Mouse (Mus musculus) gastrocnemius, postnatal 36 days (tissue): ENCODE results near the gene Col4a3bp. TPM values are rescaled to one million over a fixed set of nuclear protein-coding genes. Genes with fewer than 3 reads are reported as not detected.
"Not testable (repeated sequence)": the region's sequence is repeated elsewhere in the genome, so short reads cannot be mapped to it uniquely, and the experiment has no call there.

Source experiments
- DNase-seq, 2 experiments: peaks; one replicate each; pipeline ENCODE4 v3.0.0; 2022
- intact Hi-C: fragments of 180-260 bp; cut with DNase I; formaldehyde crosslinking; loops from one replicate; pipeline ENCODE4 v1.15.1; 2025
- total RNA-seq, 2 experiments: library from RNA; stranded (reverse); gene quantifications; 2 replicates each; pipeline ENCODE4 v1.2.3; 2021

The Col4a3bp gene
- total RNA-seq, 2 experiments from 2014 or later: 34.7 to 35.0 TPM

DNA sequence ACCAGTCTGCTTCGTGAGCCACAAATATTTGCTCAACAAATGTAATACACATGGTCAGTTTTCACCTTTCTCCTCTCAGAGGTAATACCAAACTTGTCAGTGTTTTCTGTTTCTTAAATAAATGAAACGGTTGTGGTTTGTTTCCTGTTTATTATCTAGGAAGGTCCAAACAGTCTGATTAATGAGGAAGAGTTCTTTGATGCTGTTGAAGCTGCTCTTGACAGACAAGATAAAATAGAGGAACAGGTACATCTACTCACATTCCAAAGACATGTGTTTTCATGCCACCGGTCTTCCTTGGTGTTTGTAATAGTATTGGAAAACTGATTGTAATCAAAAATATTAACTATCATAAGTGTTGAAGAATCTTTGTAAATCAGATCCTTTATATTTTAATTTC, 72.2 kb downstream of the Col4a3bp start:
- DNase-seq: no peak
- intact Hi-C loops: no loop called here

DNA sequence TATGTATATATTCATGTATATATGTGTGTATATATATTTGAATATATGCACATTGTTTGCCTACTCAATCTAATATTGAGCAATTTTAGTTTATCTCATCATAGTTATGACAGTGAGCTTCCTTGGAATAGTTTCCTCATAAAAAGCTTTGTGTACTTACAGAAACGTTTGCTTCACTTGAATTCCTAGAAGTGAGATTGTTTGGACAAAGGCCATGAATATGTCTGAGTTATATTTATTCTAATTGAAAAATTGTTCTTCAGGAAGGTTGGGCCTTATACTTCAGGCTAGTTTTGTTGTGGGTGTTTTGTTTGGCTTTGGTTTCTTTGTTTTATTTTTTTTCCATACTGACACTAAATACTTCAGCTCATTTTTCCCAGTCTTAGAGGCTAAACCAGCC, 78.5 kb downstream of the Col4a3bp start:
- intact Hi-C loops: no loop called here
- no peak for DNase-seq

DNA sequence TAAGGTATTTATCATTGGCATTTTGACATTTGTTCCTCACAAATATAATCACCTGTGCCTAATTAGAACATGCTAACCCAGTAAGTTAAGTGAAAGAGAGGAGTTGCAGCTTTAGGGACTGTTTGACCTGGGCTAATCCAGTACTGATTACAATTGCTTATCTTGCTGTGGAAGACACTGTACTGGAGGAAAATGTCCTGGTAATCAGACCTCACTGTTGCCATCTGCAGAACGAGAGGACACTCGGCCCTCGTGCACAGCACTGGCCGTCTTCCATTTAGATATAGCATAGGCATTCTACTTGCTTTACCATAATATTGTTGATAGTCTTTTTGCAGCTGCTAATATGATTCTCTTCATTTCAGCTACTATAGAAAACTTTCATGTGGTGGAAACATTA, 88.0 kb downstream of the Col4a3bp start:
- DNase-seq: no peak
- intact Hi-C loops: no loop called here

DNA sequence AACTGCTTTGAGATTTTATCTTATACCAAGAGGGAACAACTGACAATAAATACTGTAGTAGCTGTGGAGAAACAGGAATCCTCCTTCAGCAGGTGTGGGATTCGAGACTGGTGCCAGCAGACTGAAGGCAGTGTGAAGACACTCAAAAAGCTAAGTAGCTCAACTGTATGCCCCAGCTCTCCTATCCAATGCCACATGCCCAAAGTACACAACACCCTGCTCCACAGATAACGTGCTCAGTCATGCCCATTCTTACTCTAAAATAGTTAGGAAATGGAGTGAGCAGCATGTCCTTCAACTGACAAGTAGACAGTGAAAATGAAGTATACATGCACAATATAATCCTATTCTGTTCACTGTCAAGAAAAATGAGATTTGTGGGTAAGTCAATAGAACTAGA, 101.8 kb downstream of the Col4a3bp start:
- DNase-seq: no peak
- intact Hi-C loops: no loop called here

DNA sequence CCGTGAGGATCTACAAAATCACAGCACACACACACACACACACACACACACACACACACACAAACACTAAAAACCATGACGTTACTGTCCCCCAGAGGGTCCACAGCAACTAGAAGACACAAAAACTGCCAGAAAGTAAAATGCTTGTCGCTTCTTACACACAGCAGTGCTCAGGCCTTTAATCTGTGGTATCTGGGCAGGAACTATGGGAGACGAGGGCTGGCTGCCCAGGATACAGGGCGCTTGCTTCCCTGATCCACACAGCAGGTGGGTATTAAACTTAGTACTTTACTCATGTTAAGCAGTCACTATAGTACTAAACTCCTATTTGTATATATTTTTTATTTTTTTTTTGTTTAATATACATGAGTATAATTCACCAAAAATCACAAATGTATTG, 103.4 kb downstream of the Col4a3bp start:
- intact Hi-C loops: no loop called here
- no peak for DNase-seq

DNA sequence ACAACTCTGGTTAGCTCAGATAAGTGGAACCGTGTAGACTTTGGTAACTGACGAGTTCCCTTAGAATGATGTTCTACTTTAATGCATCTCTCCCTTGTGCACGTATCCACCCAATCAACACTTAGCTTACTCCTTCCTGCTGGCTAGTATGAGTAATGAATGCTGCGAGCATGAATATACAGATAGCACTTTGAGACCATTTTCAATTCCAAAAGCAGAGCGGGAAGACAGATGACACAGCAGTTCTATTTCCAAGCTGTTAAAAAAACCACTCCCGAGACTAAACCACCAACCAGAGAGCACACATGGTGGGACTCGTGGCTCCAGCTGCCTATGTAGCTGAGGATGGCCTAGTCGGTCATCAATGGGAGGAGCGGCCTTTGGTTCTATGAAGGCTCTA, 110.6 kb downstream of the Col4a3bp start:
- no peak for DNase-seq
- intact Hi-C loops: no loop called here

DNA sequence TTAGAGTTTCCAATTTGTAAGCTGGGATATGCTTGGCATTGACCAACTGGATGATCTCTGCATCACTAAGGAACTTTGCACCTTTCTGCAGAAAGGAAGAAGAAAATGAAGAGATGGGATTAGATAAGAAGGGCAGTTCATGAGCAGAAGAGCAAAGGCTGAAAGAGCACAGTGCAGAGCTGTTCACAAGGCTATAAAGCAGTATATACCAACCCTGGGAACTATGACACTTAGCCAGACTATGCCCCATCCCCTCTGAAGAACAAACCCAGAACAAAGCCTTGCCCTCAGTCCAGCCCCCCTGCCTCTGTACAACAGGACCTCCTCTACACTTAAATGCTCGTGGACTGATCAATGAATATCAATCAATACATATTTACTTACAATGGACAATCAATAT, 114.3 kb downstream of the Col4a3bp start:
- no peak for DNase-seq
- intact Hi-C loops: no loop called here

DNA sequence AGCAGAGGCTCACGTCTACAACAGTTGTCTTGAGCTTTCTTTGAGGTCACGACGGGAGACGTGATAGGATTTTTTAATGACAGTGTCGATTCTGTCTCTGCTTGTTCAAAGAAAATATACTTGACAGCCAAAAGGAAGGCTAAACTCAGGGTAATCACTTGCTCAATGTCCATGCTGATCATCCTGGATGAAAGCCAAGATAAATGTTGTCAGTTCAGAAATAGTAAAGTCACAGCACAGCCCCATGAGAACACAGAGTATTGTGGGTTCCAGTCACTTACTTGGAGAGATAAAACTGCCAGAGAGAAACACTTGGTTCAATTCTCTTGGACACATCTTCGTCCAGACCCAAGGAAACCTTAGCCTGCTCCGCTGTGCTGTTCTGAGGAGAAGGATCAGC, 116.5 kb downstream of the Col4a3bp start:
- intact Hi-C loops: no loop called here
- DNase-seq: no peak

DNA sequence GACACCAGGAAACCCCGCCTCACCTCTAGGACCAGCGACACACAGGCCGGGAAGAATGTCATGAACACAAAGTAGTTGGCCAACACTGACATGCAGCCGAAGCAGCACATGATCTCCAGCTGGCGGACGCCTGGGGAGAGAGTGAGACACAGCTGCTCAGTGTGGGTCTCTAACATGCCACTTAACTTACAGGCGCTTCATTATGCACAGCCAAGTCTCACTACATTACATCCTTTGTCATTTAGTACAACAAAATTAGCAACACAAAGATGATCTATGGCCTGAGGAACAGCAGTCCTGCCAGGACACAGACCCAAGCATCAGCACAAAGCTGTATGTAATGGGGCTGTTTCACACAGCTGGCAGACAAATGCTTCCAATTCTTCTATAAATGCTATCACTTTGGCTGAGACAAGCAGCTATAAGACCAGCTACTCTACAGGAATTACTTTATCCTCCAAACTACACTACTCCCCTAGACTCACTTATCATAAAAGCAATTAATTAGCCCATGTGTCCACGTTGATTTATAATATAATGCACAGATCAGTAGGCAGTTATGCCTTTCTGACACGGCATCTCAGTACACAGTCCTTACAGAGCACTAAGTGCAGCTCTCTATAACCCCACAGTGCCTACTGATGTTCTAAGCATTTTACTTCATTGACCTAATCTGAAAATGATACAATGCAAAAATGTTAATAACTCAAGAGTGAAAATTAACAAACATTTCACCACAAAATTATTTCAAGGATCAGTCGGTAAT, 117.9 kb downstream of the Col4a3bp start:
- DNase-seq: no peak
- intact Hi-C loops: no loop called here

DNA sequence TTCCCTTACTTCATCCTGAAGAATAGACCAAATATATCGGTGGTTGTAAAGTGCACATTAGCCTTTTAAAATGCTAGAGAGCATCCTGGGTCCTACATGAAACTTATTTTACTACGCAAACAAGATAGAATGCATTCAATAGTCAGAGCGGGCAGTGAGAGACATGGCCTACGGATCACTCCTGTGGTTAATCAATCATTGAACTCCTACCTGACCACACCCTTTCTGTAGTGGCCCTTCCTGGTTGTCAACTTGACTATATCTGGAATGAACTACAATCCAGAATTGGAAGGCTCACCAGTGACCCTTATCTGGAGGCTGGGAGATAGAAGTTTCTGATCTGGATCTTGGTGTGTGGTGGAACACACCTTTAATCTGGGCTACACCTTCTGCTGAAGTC, 120.7 kb downstream of the Col4a3bp start:
- intact Hi-C loops, DNase-seq: not testable (repeated sequence)

DNA sequence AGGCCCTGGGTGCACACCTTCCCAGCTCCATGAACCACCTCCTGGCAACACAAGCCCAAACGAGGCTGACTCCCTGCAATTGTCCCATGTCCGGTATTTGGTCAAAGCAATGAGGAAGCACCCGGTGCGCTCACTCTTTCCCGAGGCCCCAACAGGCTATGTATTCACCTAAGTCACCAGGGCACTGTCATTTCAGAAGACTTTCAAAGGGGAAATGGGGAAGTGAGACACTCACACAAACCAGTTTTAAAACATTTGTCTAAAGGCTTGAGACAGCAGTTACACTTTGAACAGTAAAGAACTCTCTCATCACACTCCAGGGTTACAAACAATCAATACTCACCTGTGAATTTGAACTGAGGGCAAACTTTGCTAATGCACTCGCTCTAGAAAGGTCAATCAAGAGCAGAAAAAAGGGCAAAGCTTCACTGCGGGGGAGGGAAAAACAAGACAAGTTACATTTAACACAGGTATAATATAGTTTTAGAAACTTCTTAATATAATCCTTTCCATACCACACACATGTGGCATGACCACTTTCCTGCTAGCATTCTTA, 122.1 kb downstream of the Col4a3bp start:
- no peak for DNase-seq
- intact Hi-C loops: no loop called here

DNA sequence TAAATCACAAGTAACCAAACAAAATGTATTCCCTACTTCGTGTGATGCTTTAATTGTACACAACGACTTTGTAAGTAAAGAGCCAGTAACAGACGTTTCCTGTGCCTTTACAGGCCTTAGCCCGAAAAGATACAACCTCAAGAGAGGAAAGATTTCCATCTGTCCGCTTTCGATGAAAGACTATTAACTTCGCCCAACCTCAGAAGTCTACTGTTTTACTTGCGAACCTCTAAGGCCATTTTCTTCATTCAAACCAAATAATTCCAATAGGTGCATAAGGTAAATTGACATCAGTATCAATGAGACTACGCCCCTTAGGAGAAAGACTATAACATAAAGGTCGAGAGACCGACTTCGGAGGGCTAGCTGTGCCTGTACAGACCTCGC, 127.6 kb downstream of the Col4a3bp start:
- intact Hi-C loops: loop anchor here (10.0 kb wide), 1 partner anchor 1265 kb away; no protein-coding TSS in a partner anchor
- no peak for DNase-seq

DNA sequence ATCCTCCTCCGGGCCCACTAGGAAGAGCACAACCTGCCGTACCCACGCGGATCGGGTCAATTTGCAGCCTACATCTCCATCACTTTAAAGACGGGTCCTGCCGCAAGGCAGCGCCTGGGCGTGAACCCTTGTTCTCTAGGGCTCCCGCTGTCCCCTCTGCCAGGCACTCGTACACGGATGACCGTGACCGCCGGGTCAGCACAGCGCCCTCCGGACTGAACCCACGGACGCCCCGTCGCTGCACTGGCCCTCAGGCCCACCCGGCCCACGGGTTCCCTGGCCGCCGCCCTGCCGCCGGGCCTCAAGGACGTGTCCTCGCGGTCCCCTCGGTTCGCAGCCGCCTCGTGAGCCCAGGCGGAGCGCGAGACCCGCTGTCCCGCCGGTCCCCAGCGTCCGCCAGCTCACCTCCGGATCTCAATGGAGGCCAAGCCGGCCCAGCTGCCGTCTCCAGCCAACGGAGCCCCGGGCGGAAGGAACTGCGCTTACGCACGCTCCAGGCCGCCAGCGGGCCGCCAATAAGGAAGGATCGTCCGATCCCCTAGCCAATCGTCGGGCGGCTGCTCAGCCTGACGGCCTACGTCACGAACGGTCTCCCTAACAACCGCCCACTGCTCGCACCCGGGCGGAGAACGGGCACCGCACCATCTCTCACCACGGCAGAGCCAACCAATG, 128.1 kb downstream of the Col4a3bp start, which contains the start of gene Hmgcr:
Gene Hmgcr, minus strand, starts transcription at position 531 of the 672 bp plus-strand sequence.
- intact Hi-C loops: loop anchor here (10.0 kb wide), 1 partner anchor 1264 kb away; no protein-coding TSS in a partner anchor

DNA sequence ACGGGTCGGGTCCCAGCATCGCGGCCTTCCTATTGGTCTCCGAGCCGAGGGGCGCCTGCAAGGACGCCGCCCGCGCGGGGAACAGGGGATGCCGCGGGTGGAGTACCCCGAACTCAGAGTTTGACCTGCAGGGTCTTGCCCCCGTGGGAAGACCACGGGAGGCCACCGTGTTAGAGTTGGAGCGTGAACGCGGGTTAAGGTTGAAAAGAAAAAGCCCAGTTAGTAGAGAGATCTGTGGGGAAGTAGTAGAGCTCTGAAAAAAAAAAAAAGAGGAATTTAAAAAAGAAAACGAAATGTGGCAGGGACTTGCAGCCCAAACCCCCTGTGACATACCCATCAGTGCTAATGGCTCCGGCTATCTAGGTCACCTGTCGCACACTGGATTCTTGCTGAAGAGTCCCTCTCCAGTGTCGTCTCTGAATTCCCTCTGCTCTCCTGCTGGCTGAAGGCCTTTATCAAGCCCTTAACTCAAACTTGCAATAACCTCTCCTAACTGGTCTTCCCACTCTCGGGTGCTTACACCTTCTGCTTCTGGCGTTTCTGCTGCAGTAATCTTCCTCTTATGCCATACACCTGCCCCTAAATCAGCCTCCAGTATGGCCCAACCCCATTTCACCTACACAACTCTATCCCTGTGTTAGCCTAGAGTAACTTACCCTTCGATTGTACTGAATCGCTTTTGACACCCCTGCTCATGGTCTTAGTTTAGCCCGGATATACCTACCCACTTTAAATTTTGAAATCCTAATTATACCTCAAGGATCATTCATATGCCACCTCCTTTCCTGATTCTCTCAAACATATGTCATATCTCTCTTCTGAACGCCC, 128.9 kb downstream of the Col4a3bp start:
- no peak for DNase-seq
- intact Hi-C loops: loop anchor here (10.0 kb wide), 1 partner anchor 1264 kb away; no protein-coding TSS in a partner anchor

More for the DNA sequence above, 128.1 kb downstream of the Col4a3bp start, which contains the start of gene Hmgcr:
- peak; percentile 94 to 96 for DNase-seq

DNA sequence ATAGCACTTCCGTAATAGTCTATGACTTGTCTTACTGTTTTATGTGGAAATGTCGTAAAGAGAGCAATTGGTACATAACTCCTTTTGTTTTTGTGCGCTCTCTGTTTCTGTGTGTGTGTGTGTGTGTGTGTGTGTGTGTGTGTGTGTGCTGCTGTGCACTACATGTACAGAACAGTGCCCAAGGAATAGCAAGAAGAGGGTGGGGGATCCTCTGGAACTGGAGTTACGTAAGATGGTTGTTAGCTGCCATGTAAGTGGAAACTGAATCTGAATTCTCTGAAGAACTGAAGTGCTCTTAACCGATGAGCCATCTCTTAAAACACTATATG, 129.5 kb downstream of the Col4a3bp start:
- DNase-seq: no peak
- intact Hi-C loops: loop anchor here (10.0 kb wide), 1 partner anchor 1263 kb away; no protein-coding TSS in a partner anchor

DNA sequence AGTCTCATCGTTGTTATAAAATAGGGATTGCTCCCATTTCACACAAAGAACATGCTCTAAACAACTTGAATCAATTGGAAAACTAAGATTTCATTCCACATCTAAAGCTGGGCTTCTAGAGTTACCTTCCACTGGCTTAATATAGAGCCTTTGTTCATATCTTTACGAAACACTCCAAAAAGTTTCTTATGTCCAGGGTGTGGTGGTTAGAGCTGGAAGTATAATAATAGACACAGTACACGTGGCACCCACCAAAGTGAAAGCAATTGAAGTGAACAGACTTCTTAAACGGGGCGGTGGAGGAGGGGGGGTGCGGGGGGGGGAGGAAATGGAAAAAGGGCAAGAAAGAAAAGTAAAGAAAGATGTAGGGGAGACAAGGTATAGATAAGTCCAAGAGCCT, 129.9 kb downstream of the Col4a3bp start:
- intact Hi-C loops: loop anchor here (10.0 kb wide), 1 partner anchor 1263 kb away; no protein-coding TSS in a partner anchor
- DNase-seq: no peak

DNA sequence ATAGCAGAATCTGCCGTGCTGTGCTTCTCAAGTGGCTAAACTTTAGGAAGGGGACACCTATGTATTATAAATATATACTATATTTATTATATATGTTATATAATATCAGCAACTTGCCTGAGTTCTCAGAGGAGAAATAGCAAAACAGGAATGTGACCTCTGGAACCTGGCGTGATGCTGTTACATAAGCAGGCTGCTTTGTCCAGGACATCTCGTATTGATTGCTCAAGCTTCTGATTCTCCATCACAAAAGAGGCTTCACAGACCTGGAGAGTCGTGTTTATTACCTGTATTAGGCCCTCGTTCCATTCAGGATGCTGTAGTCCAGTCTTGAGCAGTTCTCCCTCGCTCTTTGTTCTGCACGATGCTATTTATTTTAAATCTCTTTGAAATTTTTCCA, 131.4 kb downstream of the Col4a3bp start:
- intact Hi-C loops: loop anchor here (10.0 kb wide), 1 partner anchor 1261 kb away; no protein-coding TSS in a partner anchor
- no peak for DNase-seq

DNA sequence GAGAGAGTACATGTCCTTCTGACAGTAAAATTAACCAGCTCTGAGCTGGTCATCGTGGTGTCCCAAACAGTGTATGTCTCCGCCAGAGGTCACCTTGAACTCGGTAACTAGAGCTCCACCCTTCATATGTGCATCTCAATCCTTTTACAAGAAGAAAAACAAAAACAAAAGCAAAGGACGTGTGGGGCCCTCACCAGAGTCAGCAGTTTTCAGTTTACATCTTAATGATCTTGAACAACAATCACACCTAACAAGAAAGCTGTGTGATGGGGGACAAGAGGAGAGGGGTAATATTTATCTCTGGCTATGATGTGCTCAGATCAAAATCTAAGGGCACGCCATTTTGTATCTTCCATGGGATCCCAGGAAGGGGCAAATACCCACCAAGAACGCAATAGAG, 133.3 kb downstream of the Col4a3bp start:
- DNase-seq: no peak
- intact Hi-C loops: loop anchor here (10.0 kb wide), 1 partner anchor 1259 kb away; no protein-coding TSS in a partner anchor

DNA sequence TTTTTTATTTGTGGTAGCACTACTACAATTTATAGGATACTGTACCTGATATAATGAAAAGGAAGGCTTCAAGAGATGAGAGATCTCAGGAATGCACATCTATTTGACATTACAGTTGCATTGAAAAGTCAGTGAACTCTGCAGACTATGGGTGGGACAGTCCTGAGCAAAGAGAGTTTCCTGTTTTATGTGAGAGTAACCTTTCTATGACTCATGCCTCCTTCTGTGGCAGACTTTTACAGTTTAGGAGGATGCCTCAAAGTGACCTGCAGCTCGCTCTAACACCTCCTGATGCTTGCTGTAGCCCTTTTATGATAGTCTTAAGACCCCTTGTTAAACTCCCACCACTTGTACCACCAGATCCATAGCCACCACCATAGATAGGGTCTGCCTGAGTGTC, 134.7 kb downstream of the Col4a3bp start:
- DNase-seq: no peak
- intact Hi-C loops: loop anchor here (10.0 kb wide), 1 partner anchor 1258 kb away; no protein-coding TSS in a partner anchor

DNA sequence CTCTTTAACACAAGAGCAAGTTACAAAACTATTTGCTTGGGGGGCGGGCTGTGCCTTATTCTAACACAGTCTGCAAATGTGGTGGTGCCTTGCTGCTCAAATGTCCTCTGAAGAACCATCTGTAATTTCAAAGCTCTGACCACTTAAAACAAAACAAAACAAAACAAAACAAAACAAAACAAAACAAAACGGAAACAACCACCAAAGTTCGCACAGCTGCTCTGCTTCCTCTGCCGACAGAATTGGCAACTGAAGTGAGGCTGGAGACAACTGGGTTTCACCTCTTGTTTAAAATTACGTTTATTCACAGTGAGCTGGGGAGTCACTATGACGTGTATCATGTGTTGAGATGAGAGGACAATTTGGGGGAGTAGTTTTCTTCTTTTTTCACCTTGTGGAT, 136.2 kb downstream of the Col4a3bp start:
- DNase-seq: no peak
- intact Hi-C loops: loop anchor here (10.0 kb wide), 1 partner anchor 1256 kb away; no protein-coding TSS in a partner anchor
